Mouse (Mus musculus): ENCODE data around the gene Gm8439. TPM values are rescaled to one million over a fixed set of nuclear protein-coding genes. Genes with fewer than 3 reads are reported as not detected.
"Not testable (repeated sequence)": the region's sequence is repeated elsewhere in the genome, so short reads cannot be mapped to it uniquely, and the experiment has no call there.

Gene Gm8439
- not detected for total RNA-seq (2021)
- long read RNA-seq, experiment 1, result 0 reads
- long read RNA-seq, experiment 2, result 0 reads

- DNase-seq, result no peak
These were observed at the start of gene Gm8439 for GRCm38 (mm10) chr4:120588445-120588844. Gm8439 (plus strand) TSS chr4:120588745.

GRCm38 (mm10) chr4:120544896-120545295, 43.6 kb upstream of the Gm8439 start:
- DNase-seq, result no peak

GRCm38 (mm10) chr4:120556592-120556991, 32.0 kb upstream of the Gm8439 start:
- no peak for DNase-seq

GRCm38 (mm10) chr4:120565726-120566125, 22.8 kb upstream of the Gm8439 start:
- DNase-seq, result no peak

GRCm38 (mm10) chr4:120568005-120568404, 20.5 kb upstream of the Gm8439 start:
- DNase-seq, result no peak

GRCm38 (mm10) chr4:120569025-120569424, 19.5 kb upstream of the Gm8439 start:
- no peak for DNase-seq

- DNase-seq, result peak; percentile 96
These were observed 18.8 kb upstream of the Gm8439 start, which contains the start of gene Ctps for GRCm38 (mm10) chr4:120569486-120570437. Ctps (minus strand) TSS chr4:120570276.

- no peak for DNase-seq
These were observed 18.0 kb upstream of the Gm8439 start for GRCm38 (mm10) chr4:120570438-120571069.

- DNase-seq, result no peak
These were observed 17.5 kb upstream of the Gm8439 start for GRCm38 (mm10) chr4:120571070-120571464.

GRCm38 (mm10) chr4:120571691-120572090, 16.9 kb upstream of the Gm8439 start:
- DNase-seq, result no peak

- DNase-seq, result no peak
These were observed 7.7 kb upstream of the Gm8439 start for GRCm38 (mm10) chr4:120580894-120581293.

GRCm38 (mm10) chr4:120581711-120582110, 6.8 kb upstream of the Gm8439 start:
- DNase-seq, result no peak

GRCm38 (mm10) chr4:120586986-120587385, 1.6 kb upstream of the Gm8439 start:
- DNase-seq, result no peak

GRCm38 (mm10) chr4:120589070-120589469, 525 bp downstream of the Gm8439 start:
- DNase-seq, result no peak

- DNase-seq, result peak; percentile 21
These were observed 1.4 kb downstream of the Gm8439 start for GRCm38 (mm10) chr4:120589815-120590422.

- DNase-seq, result no peak
These were observed 2.4 kb downstream of the Gm8439 start for GRCm38 (mm10) chr4:120590973-120591372.

GRCm38 (mm10) chr4:120596210-120596609, 7.7 kb downstream of the Gm8439 start:
- DNase-seq, result not testable (repeated sequence)

- DNase-seq, result no peak
These were observed 10.4 kb downstream of the Gm8439 start for GRCm38 (mm10) chr4:120598922-120599321.

- DNase-seq, result no peak
These were observed 13.2 kb downstream of the Gm8439 start for GRCm38 (mm10) chr4:120601774-120602173.

GRCm38 (mm10) chr4:120602669-120603068, 14.1 kb downstream of the Gm8439 start:
- DNase-seq, result no peak

- no peak for DNase-seq
These were observed 18.4 kb downstream of the Gm8439 start for GRCm38 (mm10) chr4:120606941-120607340.

GRCm38 (mm10) chr4:120611005-120611404, 22.5 kb downstream of the Gm8439 start:
- no peak for DNase-seq

Data from gastrocnemius, postnatal 10 days (tissue).